Mouse (Mus musculus): ENCODE data around the gene Kif17.

DNA sequence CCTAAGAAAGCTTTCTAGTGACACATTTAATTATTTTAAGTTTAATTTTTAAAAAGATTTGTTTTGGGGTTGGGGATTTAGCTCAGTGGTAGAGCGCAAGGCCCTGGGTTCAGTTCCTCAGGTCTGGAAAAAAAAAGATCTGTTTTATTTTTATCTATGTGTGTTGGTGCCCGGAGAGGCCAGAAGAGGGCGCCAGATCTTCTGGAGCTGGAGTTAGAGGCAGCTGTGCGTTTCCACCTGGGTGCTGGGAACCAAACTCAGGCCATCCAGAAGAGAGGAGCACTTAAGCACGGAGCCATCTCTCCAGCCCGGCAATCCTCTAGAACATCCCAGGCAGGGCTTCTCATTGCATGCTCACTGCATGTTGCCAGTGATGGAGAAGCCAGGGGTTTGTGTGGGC, 66.1 kb downstream of the Kif17 start:
- TF ChIP-seq POLR2A (IDR thresholded peaks at IDR 0.05; ENCODE audit: low read depth, low read length) (no peak), CTCF (IDR thresholded peaks at IDR 0.05; ENCODE audit: borderline replicate concordance, insufficient read depth, low read length) (no peak)

Measured in embryonic fibroblast, embryonic 13.5 days (primary cell).